Mouse (Mus musculus) midbrain, embryonic 11.5 days (tissue): ENCODE data around the gene Brca2. TPM values are rescaled to one million over a fixed set of nuclear protein-coding genes. Genes with fewer than 3 reads are reported as not detected.
A peak's percentile ranks its signal among the peaks of the same experiment; 100 is the strongest.

Source experiments
- ATAC-seq: fragments of 200-750 bp; cut with Nextera tagmentation; 2 replicates; pipeline ENCODE4 v1.8.0; 2017; ENCODE audit warnings: moderate TSS enrichment, moderate library complexity; ENCODE audit not compliant: low FRiP score
- DNase-seq: peaks from one replicate; pipeline ENCODE4 v3.0.0; 2015; ENCODE audit warnings: low spot score; ENCODE audit errors: missing footprints
- H3K27ac ChIP-seq: fragments of 300-500 bp; sonication (generic); 2 replicates; pipeline ENCODE4 v1.5.1; 2014; ENCODE audit warnings: low read depth, low read length
- H3K27me3 ChIP-seq: fragments of 300-500 bp; sonication (generic); 2 replicates; pipeline ENCODE4 v1.6.1; 2014; ENCODE audit warnings: mild to moderate bottlenecking, low read length, moderate library complexity, mixed read lengths; ENCODE audit not compliant: control insufficient read depth, insufficient read depth
- H3K36me3 ChIP-seq: fragments of 300-500 bp; sonication (generic); 2 replicates; pipeline ENCODE4 v1.6.1; 2014; ENCODE audit warnings: mild to moderate bottlenecking, low read length, moderate library complexity, mixed read lengths; ENCODE audit not compliant: control insufficient read depth, insufficient read depth
- H3K4me1 ChIP-seq: fragments of 300-500 bp; sonication (generic); 2 replicates; pipeline ENCODE4 v1.6.1; 2014; ENCODE audit warnings: low read length; ENCODE audit not compliant: control insufficient read depth, insufficient read depth
- H3K4me2 ChIP-seq: fragments of 300-500 bp; sonication (generic); 2 replicates; pipeline ENCODE4 v1.6.1; 2014; ENCODE audit warnings: mild to moderate bottlenecking, moderate library complexity
- H3K4me3 ChIP-seq: fragments of 300-500 bp; sonication (generic); 2 replicates; pipeline ENCODE4 v1.5.1; 2014; ENCODE audit warnings: low read depth, low read length
- H3K9ac ChIP-seq: fragments of 300-500 bp; sonication (generic); 2 replicates; pipeline ENCODE4 v1.6.1; 2014; ENCODE audit warnings: low read length
- H3K9me3 ChIP-seq: fragments of 300-500 bp; sonication (generic); 2 replicates; pipeline ENCODE4 v1.6.1; 2016; ENCODE audit warnings: low read length; ENCODE audit not compliant: control insufficient read depth
- WGBS: fragments of 180-500 bp; shearing (Covaris S2); extraction: QIAGEN DNeasy Blood & Tissue Kit; methylation state at CpG from one replicate; pipeline ENCODE4 v1.1.7; 2014; 5-methylcytosine and 5-hydroxymethylcytosine counted together
- polyA plus RNA-seq: library from polyadenylated mRNA; unstranded; fragments of >200 nt; fragmentation: Nextera tagmentation; extraction: Ambion mirVana; gene quantifications from 2 replicates; pipeline ENCODE4 v1.2.1, GENCODE M21; 2014

Brca2 gene
- polyA plus RNA-seq, 1 experiment from 2014 or later: 21.5 TPM

DNA sequence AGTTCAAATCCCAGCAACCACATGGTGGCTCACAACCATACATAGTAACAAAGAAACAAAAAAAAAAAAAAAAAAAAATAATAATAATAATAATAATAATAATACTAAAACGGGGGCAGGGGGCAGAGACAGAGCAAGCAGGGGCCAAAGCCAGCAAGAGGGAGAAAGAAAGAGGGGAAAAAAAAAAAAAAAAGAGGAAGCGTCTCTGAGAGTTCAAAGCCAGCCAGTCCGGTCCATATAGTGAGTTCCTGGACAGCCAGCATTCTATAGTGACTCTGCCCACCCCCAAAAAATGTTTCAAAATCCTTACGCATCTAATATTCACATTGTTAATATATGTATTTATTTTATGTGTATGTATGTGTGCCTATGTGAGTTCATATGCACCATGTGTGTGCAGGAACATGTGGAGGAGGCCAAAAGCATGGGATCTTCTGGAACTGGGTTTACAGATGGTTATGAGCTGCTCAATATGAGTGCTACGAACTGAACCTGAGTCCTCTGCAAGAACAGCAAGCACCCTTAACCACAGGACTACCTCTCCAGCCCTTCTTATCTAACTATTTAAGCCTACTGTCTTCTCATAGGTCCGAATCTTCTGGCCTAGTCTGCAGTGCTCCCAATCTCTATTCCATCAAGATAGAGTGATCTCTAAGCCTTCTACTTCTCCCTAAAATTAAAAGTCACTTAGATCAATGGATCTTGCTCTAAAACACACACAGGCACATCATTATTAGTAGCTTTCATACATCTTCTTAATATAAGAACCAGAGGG, 11.8 kb upstream of the Brca2 start:
- H3K9me3 ChIP-seq: no peaks in the 10 kb centered on the region
- no peak overlapping the region for H3K9ac ChIP-seq
- no peaks in the 10 kb centered on the region for H3K27me3 ChIP-seq
- no peaks in the 10 kb centered on the region for H3K36me3 ChIP-seq
- no peak overlapping the region for H3K27ac ChIP-seq
- WGBS: 79% methylated on average over 6 of the region's 6 CpGs
- ATAC-seq: no peak
- no peak for DNase-seq
- H3K4me1 ChIP-seq: no peaks in the 10 kb centered on the region
- H3K4me2 ChIP-seq: no peak overlapping the region
- H3K4me3 ChIP-seq: no peak overlapping the region

DNA sequence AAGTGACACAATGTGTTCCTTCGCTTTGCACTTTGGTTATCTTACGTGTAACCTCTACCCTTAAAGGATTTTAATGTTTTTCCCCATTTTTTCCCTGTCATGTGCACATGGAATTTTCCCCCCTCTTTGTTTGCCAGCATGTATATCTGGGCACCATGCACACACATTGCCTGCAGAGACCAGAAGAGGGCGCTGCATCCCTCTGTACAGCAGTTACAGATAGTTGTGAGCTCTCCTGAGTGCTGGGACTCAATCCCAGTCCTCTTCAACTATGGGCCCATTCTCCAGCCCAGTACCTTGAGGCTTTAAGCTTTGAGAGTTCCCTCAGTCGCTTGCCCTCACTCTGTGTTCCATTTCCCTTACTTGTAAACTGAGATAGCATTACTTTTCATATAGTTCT, 9.2 kb upstream of the Brca2 start:
- no peak overlapping the region for H3K4me3 ChIP-seq
- no peaks in the 10 kb centered on the region for H3K9me3 ChIP-seq
- H3K36me3 ChIP-seq: no peaks in the 10 kb centered on the region
- DNase-seq (no peak), ATAC-seq (no peak)
- H3K27ac ChIP-seq: no peak overlapping the region
- H3K27me3 ChIP-seq: no peaks in the 10 kb centered on the region
- H3K9ac ChIP-seq: no peak overlapping the region
- WGBS: 72% methylated on average over 4 of the region's 4 CpGs
- H3K4me1 ChIP-seq: no peaks in the 10 kb centered on the region
- no peak overlapping the region for H3K4me2 ChIP-seq

DNA sequence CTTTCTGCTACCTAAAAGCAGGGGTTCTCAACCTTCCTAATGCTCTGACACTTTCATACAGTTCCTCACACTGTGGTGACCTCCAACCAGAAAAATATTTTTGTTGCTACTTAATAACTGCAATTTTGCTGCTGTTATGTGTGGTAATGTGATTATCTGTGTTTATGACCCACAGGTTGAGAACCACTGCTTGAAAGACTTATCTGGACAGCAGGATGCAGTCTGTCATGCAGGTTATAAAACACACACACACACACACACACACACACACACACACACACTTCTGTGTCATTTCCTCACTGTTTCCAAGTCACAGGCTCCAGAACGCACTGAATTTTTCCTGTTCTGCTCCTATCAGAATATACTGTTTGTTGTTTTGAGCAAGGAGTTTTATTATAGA, 8.4 kb upstream of the Brca2 start:
- no peak for ATAC-seq
- WGBS: 96% methylated on average over 1 of the region's 1 CpGs
- no peaks in the 10 kb centered on the region for H3K36me3 ChIP-seq
- no peak overlapping the region for H3K4me3 ChIP-seq
- no peaks in the 10 kb centered on the region for H3K9me3 ChIP-seq
- no peak for DNase-seq
- no peak overlapping the region for H3K9ac ChIP-seq
- no peak overlapping the region for H3K27ac ChIP-seq
- H3K4me1 ChIP-seq: no peaks in the 10 kb centered on the region
- no peak overlapping the region for H3K4me2 ChIP-seq
- no peaks in the 10 kb centered on the region for H3K27me3 ChIP-seq

DNA sequence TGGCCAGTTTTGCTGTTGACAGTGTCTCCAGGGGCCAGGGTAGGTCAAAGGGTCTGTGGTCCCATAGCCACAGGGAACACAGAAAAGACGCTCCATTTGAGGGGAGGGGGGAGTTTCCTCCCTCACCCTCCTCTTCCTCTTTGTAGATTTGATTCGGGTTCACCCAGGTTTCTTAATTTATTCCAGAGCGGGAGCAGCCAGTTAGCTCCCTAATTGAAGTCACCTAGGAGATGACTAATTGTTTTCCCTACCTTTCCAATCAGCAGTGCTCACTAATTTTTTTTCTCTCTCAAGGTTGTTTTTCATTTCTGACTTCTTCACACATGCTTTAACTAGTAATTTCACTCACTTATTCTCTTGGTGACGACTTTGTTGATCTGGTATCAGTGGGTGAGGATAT, 4.4 kb upstream of the Brca2 start, which contains the start of gene Zar1l:
TSS of gene Zar1l (minus strand) at position 101 of the 400 bp plus-strand sequence.
- ATAC-seq (no peak), DNase-seq (no peak)
- Histone ChIP-seq H3K4me3 (no peak within 1 kb of the TSS), H3K4me1 (no peaks in the 10 kb centered on the region), H3K9me3 (no peaks in the 10 kb centered on the region), H3K36me3 (no peaks in the 10 kb centered on the region), H3K4me2 (no peak within 1 kb of the TSS), H3K27me3 (no peaks in the 10 kb centered on the region), H3K9ac (no peak within 1 kb of the TSS), H3K27ac (no peak within 1 kb of the TSS)
- 74% methylated on average over 4 of the region's 4 CpGs for WGBS

- Histone ChIP-seq H3K4me2 (no peak overlapping the region), H3K9me3 (no peaks in the 10 kb centered on the region), H3K36me3 (no peaks in the 10 kb centered on the region), H3K27ac (no peak overlapping the region), H3K9ac (no peak overlapping the region), H3K4me3 (no peak overlapping the region), H3K27me3 (no peaks in the 10 kb centered on the region), H3K4me1 (no peaks in the 10 kb centered on the region)
- 88% methylated on average over 1 of the region's 1 CpGs for WGBS
- no peak for DNase-seq
- ATAC-seq: no peak
Measured at GRCm38 (mm10) chr5:150519551-150519950, 2.9 kb upstream of the Brca2 start.

GRCm38 (mm10) chr5:150522867-150523234, 421 bp downstream of the Brca2 start:
- ATAC-seq (no peak), DNase-seq (no peak)
- no peaks in the 10 kb centered on the region for H3K4me1 ChIP-seq
- H3K4me2 ChIP-seq: peak overlapping the region; percentile 50
- 15% methylated on average over 11 of the region's 11 CpGs for WGBS
- H3K27ac ChIP-seq: peak overlapping the region; percentile 10; the same call in 1 of the 2 replicates
- H3K27me3 ChIP-seq: no peaks in the 10 kb centered on the region
- H3K36me3 ChIP-seq: no peaks in the 10 kb centered on the region
- H3K9me3 ChIP-seq: no peaks in the 10 kb centered on the region
- peak overlapping the region; percentile 48 for H3K4me3 ChIP-seq
- H3K9ac ChIP-seq: peak overlapping the region; percentile 70

GRCm38 (mm10) chr5:150525239-150525638, 2.8 kb downstream of the Brca2 start:
- Histone ChIP-seq H3K27ac (no peak overlapping the region), H3K4me2 (no peak overlapping the region), H3K9ac (no peak overlapping the region), H3K9me3 (no peaks in the 10 kb centered on the region), H3K4me1 (no peaks in the 10 kb centered on the region), H3K27me3 (no peaks in the 10 kb centered on the region), H3K4me3 (no peak overlapping the region), H3K36me3 (no peaks in the 10 kb centered on the region)
- ATAC-seq: no peak
- 84% methylated on average over 2 of the region's 2 CpGs for WGBS
- DNase-seq: no peak

DNA sequence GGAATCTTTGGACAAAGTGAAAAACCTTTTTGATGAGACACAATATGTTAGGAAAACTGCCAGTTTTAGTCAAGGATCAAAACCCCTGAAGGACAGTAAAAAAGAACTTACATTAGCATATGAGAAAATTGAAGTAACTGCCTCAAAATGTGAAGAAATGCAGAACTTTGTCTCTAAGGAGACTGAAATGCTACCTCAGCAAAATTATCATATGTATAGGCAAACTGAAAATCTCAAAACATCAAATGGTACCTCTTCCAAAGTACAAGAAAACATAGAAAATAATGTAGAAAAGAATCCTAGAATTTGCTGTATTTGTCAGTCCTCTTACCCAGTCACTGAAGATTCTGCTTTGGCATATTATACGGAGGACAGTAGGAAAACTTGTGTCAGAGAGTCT, 18.9 kb downstream of the Brca2 start:
- no peaks in the 10 kb centered on the region for H3K9me3 ChIP-seq
- H3K4me2 ChIP-seq: no peak overlapping the region
- no peak overlapping the region for H3K27ac ChIP-seq
- no peaks in the 10 kb centered on the region for H3K27me3 ChIP-seq
- no peak overlapping the region for H3K4me3 ChIP-seq
- H3K4me1 ChIP-seq: no peaks in the 10 kb centered on the region
- 92% methylated on average over 1 of the region's 1 CpGs for WGBS
- peaks cover 22% of the 10 kb centered on the region for H3K36me3 ChIP-seq
- H3K9ac ChIP-seq: no peak overlapping the region
- DNase-seq: no peak
- no peak for ATAC-seq

GRCm38 (mm10) chr5:150543184-150543583, 20.8 kb downstream of the Brca2 start:
- Histone ChIP-seq H3K9ac (no peak overlapping the region), H3K36me3 (peaks cover 13% of the 10 kb centered on the region), H3K9me3 (no peaks in the 10 kb centered on the region), H3K4me1 (no peaks in the 10 kb centered on the region), H3K4me2 (no peak overlapping the region), H3K27ac (no peak overlapping the region), H3K4me3 (no peak overlapping the region), H3K27me3 (no peaks in the 10 kb centered on the region)
- ATAC-seq (no peak), DNase-seq (no peak)
- 97% methylated on average over 2 of the region's 2 CpGs for WGBS
